Mouse (Mus musculus): ENCODE results near the gene Gm21885.
A peak's percentile ranks its signal among the peaks of the same experiment; 100 is the strongest.
"Not testable (repeated sequence)": the region's sequence is repeated elsewhere in the genome, so short reads cannot be mapped to it uniquely, and the experiment has no call there.

Gm21885 gene

DNA sequence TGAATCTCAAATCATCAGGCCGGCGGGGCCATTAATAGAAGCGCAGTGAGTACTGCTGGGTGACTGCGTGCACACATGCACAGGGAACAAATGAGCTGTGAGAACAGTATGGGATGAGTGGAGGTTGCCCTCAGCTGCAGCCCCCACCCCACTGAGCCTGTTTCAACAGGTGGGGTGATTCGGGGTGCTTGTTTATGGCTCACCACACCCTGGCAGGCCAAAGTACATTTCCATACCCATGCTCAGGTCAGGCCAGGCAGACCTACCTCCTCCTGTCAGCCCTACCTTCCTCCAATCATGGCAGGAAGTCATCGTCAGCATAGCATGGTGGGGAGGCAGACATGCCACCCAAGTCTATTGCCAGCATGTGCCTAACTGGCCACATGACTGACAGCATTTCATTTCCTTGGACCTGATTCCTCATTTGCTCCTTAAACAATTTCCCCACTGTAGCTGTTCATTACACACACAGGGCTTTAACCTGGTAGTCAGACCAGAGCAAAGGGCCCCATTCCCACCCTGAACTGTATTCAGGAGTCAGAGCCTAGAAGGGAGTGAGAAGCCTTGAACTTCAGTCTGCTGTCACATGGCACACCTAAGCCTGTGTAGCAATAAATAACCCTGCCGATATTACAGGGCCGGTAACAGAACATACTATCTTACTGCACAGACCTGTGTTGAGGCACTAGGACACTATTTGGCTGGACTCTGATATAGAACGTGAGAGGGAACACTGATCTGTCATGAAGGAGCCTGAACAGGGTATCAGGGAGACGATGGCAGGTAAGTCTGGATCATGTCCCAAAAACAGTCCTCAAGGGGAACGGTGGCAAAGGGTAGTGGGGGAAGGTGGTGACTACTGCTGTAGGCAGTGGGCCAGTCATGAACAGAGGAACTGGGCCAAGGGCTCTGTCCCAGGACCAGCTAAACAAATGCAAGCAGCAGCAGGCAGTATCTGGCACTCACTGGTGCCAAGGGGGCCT lies at the start of gene Gm21885:
Gm21885 (plus strand) TSS at position 675 of the 983 bp plus-strand sequence.
- DNase-seq: no peak

DNA sequence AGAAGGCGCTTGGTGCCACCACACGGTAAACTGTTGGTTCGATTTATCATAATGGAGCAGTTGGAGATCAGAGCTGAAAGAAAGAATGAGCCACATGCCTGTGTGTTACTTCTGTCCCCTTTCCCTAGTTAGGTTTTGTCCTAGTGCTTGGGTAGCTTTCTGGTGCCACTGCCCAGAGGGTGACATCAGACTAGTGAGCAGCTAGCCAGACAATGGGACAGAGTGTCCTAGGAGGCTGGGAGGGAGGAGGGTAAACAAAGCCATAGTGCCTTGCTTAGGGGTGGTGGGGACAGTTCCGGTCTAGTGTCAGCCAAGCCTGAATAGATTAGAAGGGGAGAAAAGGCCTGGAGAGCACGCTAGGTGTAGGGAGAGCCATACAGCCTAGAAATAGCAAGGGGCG lies 48.3 kb upstream of the Gm21885 start:
- peak; percentile 77 for DNase-seq

GRCm38 (mm10) chr11:94234380-94234779 lies 47.3 kb upstream of the Gm21885 start:
- no peak for DNase-seq

GRCm38 (mm10) chr11:94234857-94235256 lies 46.8 kb upstream of the Gm21885 start:
- no peak for DNase-seq

DNA sequence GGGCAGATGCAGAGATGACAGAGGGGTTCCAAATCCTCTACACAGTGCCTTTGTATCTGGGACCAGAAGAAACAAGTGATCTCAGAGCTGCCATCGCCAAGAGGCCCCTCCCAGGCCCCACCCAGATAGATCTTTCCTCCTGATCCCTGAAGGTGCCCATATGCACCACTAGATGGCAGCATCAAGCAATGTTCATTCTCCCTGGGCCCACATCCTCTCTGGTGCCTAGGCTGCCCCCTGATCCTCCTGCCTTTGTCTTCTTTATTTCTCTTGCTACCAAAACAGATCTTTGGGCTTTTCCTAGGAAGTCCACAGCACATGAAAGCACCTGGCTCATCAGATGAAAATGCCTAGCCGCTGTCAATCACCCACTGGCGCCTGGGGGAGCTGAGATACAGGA lies 45.6 kb upstream of the Gm21885 start:
- DNase-seq: peak; percentile 91

- DNase-seq: no peak
These were observed 42.9 kb upstream of the Gm21885 start for GRCm38 (mm10) chr11:94238786-94239185.

DNA sequence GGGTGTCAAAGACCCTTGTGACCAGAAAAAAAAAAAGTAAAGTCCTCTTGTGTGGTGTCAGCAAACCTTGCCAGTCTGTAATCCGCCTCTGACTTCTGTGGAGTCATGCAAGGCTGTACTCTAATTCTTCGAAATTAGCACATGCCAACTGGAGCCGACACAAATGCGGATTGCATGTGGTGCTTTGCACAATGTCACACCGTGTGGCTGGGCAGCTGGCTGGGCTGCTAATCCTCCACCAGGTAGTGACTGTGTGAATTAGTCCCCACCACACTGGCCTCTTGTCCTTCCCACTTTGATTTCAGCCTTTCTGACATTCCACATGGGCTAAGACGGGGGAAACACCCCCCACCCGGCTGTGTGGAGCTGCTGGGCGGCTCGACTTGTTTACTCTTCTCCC lies 42.0 kb upstream of the Gm21885 start:
- peak; percentile 80 for DNase-seq

DNA sequence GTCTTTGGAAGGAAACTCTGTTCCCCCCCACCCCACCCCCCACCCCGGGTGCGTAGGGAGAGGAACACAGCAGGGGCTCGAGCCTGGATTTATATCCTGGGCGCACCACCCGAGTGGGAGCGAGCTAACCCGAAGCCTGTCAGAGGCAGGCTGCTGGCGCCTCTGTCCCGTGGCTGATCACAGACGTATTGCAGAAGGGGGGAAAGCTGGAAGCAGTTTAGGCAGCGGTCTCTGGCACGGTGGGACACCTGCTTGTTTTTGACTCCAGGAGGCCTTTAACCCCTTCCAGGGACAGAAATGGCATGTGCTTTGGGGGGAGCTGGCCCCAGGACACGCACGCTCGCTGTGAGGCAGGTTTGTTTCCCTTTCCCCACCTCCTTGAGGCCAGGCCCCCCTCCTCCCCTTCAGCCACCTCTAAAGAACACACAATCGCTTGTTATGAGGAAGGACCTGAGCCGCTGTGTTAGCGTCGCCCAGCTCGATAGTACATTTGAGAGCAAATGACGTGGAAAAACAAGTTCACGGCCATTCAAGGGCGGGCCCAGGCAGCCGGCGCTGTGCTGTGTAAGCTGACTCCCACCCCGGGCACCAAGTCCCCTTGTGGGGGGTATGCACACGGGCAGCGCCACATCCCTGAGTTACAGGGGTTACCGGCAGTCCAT lies 38.8 kb upstream of the Gm21885 start:
- DNase-seq: peak; percentile 67

GRCm38 (mm10) chr11:94243422-94244180 lies 38.1 kb upstream of the Gm21885 start:
- DNase-seq: peak; percentile 49

GRCm38 (mm10) chr11:94244385-94244784 lies 37.3 kb upstream of the Gm21885 start:
- DNase-seq: peak; percentile 81

DNA sequence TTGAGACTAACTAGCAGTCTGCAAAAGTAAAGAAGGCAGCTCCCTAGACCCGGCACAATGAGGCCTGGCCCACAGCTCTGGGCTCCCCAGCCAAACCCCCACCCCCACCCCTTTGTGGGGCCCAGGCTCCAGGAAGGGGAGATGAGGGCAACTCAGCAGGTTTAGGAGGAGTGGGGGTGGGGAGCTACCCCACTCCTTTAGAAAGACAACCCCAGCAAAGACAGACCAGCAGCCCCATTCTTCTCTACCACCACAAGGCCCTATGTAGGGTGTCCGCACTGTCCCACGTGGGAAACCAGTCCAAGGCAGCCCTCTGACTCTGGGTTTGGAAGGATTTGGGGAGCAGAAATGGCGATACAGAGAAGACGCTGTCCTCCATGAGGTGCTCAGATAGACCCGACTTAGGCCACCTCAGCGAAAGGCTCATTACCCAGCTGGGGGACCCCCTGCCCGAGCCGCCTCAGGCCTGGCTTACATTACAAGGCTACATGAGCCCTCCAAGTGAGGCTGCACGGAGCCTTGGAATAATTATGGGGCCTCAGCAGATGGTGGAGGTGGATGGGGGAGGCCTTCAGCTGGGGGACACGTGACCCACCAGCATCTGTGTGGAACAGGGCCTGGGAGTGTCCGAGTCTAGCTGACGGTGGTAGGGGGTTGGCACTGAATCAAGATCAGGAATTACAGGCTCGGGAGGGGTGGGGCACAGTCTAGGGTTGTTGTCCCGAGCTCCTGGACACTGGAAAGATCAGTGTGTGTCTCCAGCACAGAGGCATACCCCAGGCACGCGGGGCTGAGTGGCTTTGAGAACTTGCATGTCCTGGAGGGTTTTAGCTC lies 35.5 kb upstream of the Gm21885 start, which contains the start of gene Wfikkn2:
Wfikkn2 (minus strand) TSS at position 51 of the 834 bp plus-strand sequence.
- DNase-seq: peak; percentile 93

GRCm38 (mm10) chr11:94246789-94247061 lies 34.9 kb upstream of the Gm21885 start:
- DNase-seq: no peak

- DNase-seq: no peak
These were observed 28.5 kb upstream of the Gm21885 start for GRCm38 (mm10) chr11:94253156-94253555.

- DNase-seq: no peak
These were observed 28.0 kb upstream of the Gm21885 start for GRCm38 (mm10) chr11:94253691-94254090.

DNA sequence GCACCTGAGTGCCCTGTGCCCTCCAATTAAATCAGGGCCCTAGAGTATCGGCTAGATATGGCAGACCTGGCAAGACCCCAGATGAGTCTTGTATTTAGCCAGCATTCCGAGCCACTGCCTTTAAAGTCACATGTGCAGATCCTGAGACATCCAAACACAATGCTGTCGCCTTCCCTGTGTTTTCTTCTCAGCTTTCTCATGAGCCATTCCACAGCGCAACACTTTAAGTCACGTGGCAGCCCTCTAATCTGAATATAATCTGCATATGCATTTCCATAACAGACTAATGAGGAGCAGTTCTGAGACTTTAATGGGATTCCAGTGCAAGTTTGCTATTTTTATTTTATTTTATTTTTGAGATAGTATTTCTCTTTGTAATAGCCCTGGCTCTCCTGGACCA lies 25.9 kb upstream of the Gm21885 start:
- no peak for DNase-seq

- DNase-seq: no peak
These were observed 23.7 kb upstream of the Gm21885 start for GRCm38 (mm10) chr11:94257987-94258386.

DNA sequence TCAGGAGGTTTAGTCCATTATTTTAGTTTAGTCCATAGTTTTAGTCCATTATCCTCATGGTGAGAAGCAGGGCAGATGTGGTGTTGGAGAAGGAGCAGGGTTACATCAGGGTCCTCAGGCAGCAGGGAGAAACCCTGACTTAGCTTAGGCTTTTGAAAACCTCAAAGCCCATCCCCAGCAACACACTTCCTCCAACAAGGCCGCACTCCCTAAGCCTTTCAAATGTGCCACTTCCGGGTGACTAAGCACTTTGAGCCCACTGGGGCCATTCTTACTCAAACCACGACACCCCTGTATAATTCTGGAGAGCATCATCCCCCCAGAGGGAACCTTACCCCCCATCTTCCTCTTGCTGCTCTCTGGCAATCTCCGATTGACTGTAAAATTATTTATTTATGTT lies 21.9 kb upstream of the Gm21885 start:
- no peak for DNase-seq

DNA sequence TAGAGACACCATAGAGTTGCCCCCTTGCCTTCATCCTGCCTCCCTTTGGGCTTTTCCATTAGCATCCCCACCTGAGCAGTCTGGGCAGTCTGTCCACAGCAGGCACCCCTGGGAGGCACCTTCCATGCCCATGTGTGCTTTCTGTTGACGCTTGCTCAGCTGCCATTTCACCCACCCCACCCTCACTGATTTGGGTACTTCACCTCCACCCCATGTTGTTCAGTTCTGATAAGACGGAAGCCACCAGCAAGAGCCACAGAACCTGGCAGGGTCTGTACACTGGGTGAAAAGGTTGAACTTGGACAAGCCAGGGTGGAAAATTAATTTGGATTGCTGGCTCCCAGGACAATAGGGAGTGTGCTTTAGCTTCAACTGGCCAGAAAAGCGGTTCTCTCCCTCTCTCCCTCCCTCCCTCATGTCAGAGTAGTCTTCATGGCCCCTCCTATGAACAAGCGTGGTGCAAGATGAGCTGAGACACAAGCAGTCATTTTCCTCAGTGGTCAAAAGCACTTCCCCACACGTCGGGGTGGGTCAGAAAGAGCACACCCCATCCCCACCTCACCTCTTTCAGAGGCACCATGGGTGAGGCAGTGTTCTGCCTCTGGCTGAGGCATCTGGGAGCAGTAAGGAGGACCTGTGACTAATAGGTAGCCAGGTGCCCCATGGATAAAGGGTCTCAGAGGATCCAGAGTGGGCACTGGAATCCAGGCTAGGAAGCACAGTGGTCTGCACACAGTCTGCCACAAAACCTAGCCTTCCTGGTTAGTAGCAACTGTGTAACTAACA lies 19.9 kb upstream of the Gm21885 start:
- no peak for DNase-seq

- peak; percentile 87 for DNase-seq
These were observed 16.4 kb upstream of the Gm21885 start for GRCm38 (mm10) chr11:94265134-94265785.

DNA sequence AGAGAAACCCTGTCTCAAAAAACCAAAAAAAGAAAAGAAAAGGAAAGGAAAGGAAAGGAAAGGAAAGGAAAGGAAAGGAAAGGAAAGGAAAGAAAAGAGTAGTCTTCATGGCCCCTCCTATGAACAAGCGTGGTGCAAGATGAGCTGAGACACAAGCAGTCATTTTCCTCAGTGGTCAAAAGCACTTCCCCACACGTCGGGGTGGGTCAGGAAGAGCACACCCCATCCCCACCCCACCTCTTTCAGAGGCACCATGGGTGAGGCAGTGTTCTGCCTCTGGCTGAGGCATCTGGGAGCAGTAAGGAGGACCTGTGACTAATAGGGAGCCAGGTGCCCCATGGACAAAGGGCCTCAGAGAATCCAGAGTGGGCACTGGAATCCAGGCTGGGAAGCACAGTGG lies 15.5 kb upstream of the Gm21885 start:
- not testable (repeated sequence) for DNase-seq

GRCm38 (mm10) chr11:94268761-94269160 lies 12.9 kb upstream of the Gm21885 start:
- no peak for DNase-seq
